Mouse (Mus musculus): ENCODE data around the gene Smad3.

DNA sequence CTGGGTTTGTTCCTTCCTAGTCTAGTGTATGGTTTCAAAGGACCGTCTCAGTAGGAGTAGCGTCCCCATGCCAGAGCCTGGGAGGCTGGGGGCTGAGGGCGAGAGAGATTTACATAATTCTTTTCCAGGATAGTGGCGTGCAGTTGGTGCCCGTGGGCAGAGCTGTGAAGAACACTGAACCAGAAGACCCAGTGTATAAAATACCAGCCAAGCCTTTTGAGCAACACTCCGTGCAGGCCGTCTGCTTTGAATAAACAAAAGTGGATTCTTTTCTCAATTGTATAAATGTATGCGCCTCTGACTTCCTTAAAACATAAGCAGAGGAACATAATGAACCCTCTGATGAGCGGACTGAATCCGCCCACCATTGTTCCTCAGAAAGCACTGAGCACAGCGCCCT is 124.9 kb downstream of the Smad3 start:
- TF ChIP-seq CTCF (IDR thresholded peaks at IDR 0.05) (no peak), EP300 (IDR thresholded peaks at IDR 0.05; ENCODE audit: insufficient read depth, low read depth, low read length) (no peak), POLR2A (IDR thresholded peaks at IDR 0.05; ENCODE audit: insufficient read depth, low read depth, low read length) (no peak)

All from heart, adult 2 months (tissue).